Mouse (Mus musculus): ENCODE measurements around the gene Zscan10.

Gene Zscan10

DNA sequence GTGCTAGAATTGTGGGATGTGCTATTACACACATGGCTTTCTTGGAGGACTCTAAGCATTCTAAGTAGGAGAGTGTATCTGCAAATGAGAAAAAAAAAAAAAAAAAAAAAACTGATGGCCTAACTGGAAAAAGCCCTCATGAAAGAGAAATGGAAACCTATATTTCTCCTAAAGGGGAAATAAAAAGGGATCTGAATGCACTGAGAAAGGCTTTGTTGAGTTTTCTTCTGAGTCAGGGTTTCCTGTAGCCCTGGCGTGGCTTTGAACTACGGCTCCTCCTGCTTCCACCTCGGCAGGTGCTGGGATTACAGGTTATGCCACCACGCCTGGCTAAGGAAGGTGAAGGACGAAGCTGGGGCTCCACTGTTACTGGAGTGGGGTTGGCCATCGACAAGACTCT lies 53.3 kb downstream of the Zscan10 start:
- DNase-seq, result no peak

DNA sequence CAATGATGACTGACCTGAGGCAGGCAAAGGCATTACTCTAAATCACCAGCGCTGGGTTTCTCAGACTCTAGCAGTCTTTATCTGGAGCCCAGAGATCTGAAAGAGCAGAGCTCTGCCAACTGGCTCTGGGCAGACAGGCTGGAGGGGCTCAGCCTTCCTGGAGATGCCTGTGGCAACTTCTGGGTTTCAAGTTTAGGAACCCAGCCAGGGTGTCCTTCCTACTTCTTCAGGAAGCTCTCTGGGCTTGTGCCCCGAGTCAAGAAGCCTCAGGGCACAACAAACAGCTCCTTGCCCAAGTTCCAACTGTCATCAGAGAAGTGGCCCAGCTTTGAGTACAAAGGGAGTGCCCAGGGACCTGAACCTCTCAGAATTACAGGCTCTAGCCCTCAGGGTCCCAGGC lies 53.8 kb downstream of the Zscan10 start:
- no peak for DNase-seq

DNA sequence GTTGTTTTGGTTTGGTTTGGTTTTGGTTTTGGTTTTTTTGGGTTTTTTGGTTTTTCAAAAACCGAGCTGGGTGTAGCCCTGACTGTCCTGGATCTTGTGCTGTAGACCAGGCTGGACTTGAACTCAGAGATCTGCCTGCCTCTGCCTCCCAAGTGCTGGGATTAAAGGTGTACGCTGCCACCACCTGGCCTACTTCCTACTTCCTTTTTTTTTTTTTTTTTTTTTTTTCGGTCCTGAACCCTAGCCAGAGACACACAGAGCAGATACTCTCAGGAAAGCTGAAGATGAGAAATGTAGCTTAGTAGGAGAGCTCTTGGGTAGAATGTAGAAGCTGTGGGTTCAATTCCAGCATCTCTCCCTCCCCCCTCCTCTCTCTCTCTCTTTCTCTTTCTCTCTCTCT lies 57.8 kb downstream of the Zscan10 start:
- no peak for DNase-seq

DNA sequence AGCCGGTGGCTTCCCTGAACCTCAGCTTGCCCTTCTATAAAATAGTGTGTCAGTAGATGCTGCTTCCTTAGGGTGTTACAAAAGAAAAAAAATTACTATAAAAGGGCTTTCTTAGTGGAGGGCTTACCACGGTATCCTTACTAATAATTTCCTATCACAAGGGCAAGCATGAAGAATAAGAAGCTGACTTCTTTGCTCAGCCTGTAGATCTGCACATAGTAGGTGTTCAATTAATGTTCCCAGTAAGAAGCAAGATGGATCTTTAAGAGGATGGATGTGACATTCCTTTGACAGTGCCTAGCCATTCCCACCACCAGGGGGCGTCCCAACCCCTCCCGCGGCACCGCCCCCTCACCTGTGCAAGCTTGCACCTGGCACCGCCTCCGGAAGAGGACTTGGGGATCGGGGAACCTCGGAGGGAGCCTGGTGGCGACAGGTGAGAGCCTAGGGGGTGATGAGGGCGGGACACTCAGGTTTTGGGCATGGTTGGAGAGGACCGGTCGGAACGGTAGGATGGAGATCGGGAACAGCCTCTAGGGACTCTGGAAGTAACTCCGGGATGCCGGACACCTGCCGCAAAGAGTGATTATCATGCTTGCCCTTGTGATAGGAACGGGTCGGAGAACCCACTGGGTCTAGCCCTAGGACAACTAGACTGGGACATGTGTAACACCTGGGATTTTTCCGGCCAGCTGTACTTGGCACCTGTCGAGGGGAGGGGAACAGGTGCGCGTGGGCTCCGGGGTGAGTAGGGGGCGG lies 59.6 kb downstream of the Zscan10 start, which contains the start of gene Bicdl2:
Gene Bicdl2 (plus strand): TSS at position 390 of the 759 bp plus-strand sequence.
- peak; percentile 58 to 77 for DNase-seq

All from cerebellum, postnatal 25 days (tissue).